16 mouse cellular contexts compared by ENCODE assay signal in the genomic region with DNA sequence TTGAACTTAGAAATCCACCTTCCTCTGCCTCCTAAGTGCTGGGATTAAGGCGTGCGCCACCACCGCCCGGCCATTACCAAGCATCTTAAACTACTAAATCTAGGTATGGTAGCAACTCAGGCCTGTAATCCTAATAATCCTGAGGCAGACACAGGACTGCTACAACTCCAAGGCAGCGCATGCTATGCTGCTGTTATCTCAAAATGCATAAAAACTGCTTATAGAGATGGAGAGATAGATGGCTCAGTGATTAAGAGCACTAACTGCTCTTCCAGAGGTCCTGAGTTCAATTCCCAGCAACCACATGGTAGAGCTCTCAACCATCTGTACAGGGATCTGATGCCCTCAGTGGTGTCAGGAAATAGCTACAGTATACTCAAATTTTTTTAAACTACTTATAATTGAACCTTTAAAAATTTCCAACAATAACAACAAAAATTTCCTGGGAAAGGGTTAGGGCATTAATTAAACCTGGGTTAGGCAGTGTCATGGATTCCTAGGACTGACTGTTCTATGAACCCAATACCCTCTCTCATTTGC. TPM values are rescaled to one million over a fixed set of nuclear protein-coding genes. Genes with fewer than 3 reads are reported as not detected.
DNase-seq lines count a peak whose midpoint lies in the region; ATAC-seq and TF ChIP-seq lines count a peak whose summit lies in the region.
"Had no signal": no experiment of that assay in that cellular context is flagged by ENCODE, and none has a peak within 500 bp of the region (broad histone marks: within the 10 kb centered on the region; RNA-seq: fewer than 3 reads in every experiment).

No protein-coding gene starts in this region.

- H3K79me2 ChIP-seq in C2C12 (ENCODE audit: control insufficient read depth, insufficient read depth) (peaks cover 55% of the 10 kb centered on the region), CH12.LX (replicated peaks; ENCODE audit: control insufficient read depth, extremely low read depth, insufficient read depth, poor library complexity, severe bottlenecking) (peaks cover 35% of the 10 kb centered on the region)

- no peak for DNase-seq in CH12.LX (ENCODE audit: extremely low read depth)
- DNase-seq in natural killer cell, adult 2 months (ENCODE audit: low spot score in 2 of 2), result no peak
- no peak for DNase-seq in heart, adult 9 months (ENCODE audit: low spot score in 2 of 2)
- DNase-seq: adrenal gland, adult 8-10 months; cerebellum, postnatal 10 days; heart, postnatal 14 days; kidney, adult 8-10 months; layer of hippocampus, postnatal 36 days; retina, postnatal 1 day; thymus, postnatal 14 days had no signal

- H3K4me2 ChIP-seq in intestine, embryonic 15.5 days (replicated peaks), result peak overlapping the region; percentile 74; the same call in 1 of the 2 replicates
- no peak overlapping the region for H3K4me2 ChIP-seq in intestine, postnatal 0 days (replicated peaks; ENCODE audit: low read depth)
- H3K4me2 ChIP-seq in CH12.LX (ENCODE audit: insufficient read depth, low read depth, poor library complexity, severe bottlenecking), result peak overlapping the region; percentile 97
- H3K4me2 ChIP-seq in embryonic facial prominence, embryonic 13.5 days, result no peak overlapping the region
- H3K4me2 ChIP-seq: hindbrain, embryonic 14.5 days had no signal

- H3K9me3 ChIP-seq in intestine, embryonic 15.5 days, result no peaks in the 10 kb centered on the region
- no peaks in the 10 kb centered on the region for H3K9me3 ChIP-seq in intestine, postnatal 0 days (ENCODE audit: control insufficient read depth)
- no peaks in the 10 kb centered on the region for H3K9me3 ChIP-seq in CH12.LX (replicated peaks; ENCODE audit: low read length)
- no peaks in the 10 kb centered on the region for H3K9me3 ChIP-seq in embryonic facial prominence, embryonic 13.5 days

- no peak overlapping the region for H3K4me3 ChIP-seq in intestine, embryonic 15.5 days (replicated peaks)
- H3K4me3 ChIP-seq in intestine, postnatal 0 days (ENCODE audit: low read depth, low read length), result no peak overlapping the region
- peak overlapping the region; percentile 100 for H3K4me3 ChIP-seq in C2C12 (ENCODE audit: insufficient read depth, poor library complexity, severe bottlenecking)
- H3K4me3 ChIP-seq in CH12.LX (replicated peaks in 1 of 3; ENCODE audit: low read depth in 2 of 3, low read length in 2 of 3, poor library complexity in 1 of 3), result peak overlapping the region in 2 of 3 experiments; percentile 31 to 70
- H3K4me3 ChIP-seq in embryonic facial prominence, embryonic 13.5 days, result no peak overlapping the region

- no peak for ATAC-seq in intestine, embryonic 15.5 days
- ATAC-seq in intestine, postnatal 0 days, result no peak
- ATAC-seq in embryonic facial prominence, embryonic 13.5 days (ENCODE audit: insufficient number of reproducible peaks, insufficient read depth, low FRiP score, low TSS enrichment, low read depth), result no peak

- H3K79me3 ChIP-seq in C2C12 (ENCODE audit: low read depth), result peaks cover 46% of the 10 kb centered on the region

- 87% methylated on average over 5 of the region's 5 CpGs for WGBS in intestine, embryonic 15.5 days
- 77% methylated on average over 5 of the region's 5 CpGs for WGBS in intestine, postnatal 0 days
- 92% methylated on average over 5 of the region's 5 CpGs for WGBS in embryonic facial prominence, embryonic 13.5 days

- no peak for TF ChIP-seq POLR2A in CH12.LX (IDR thresholded peaks at IDR 0.05; ENCODE audit: low read depth, low read length)

- dilution Hi-C loops in CH12.LX (cut with MboI; ENCODE audit: extremely low pct_ligation_motif_present, extremely low pct_unique_long_range_greater_than_20kb, low sequenced_read_pairs), result no loop called here

- no peak overlapping the region for H3K9ac ChIP-seq in intestine, embryonic 15.5 days
- H3K9ac ChIP-seq in intestine, postnatal 0 days (ENCODE audit: low read depth, low read length), result no peak overlapping the region
- peak overlapping the region; percentile 83; the same call in 1 of the 2 replicates for H3K9ac ChIP-seq in CH12.LX (ENCODE audit: insufficient read depth, low read depth)
- H3K9ac ChIP-seq in embryonic facial prominence, embryonic 13.5 days, result peak overlapping the region; percentile 44
- H3K9ac ChIP-seq: hindbrain, embryonic 14.5 days had no signal

- H3K4me1 ChIP-seq in intestine, embryonic 15.5 days (replicated peaks), result peaks cover 20% of the 10 kb centered on the region
- 0 out of 2 replicates have a peak, but pooled peaks cover 3% of the 10 kb centered on the region for H3K4me1 ChIP-seq in intestine, postnatal 0 days (replicated peaks; ENCODE audit: control insufficient read depth, insufficient read depth, low read length)
- H3K4me1 ChIP-seq in CH12.LX (ENCODE audit: control insufficient read depth in 1 of 2, insufficient read depth in 2 of 2), result peaks cover 11 to 47% of the 10 kb centered on the region in 2 experiments
- peaks cover 26% of the 10 kb centered on the region for H3K4me1 ChIP-seq in embryonic facial prominence, embryonic 13.5 days

- TF ChIP-seq EP300 in CH12.LX (IDR thresholded peaks at IDR 0.05; ENCODE audit: low read length), result no peak

- TF ChIP-seq RAD21 in CH12.LX (IDR thresholded peaks at IDR 0.05; ENCODE audit: low read depth, low read length), result no peak

- no peak for TF ChIP-seq CTCF in intestine, postnatal 0 days (IDR thresholded peaks at IDR 0.05; ENCODE audit: low read depth)
- TF ChIP-seq CTCF in C2C12 (IDR thresholded peaks at IDR 0.05; ENCODE audit: control insufficient read depth, insufficient read depth, insufficient read length) (no peak), CH12.LX (conservative IDR thresholded peaks at IDR 0.05 in 1 of 2, IDR thresholded peaks at IDR 0.05 in 1 of 2; ENCODE audit: low read depth in 2 of 2, low read length in 2 of 2) (no peak)

- peaks cover 42% of the 10 kb centered on the region for H3K36me3 ChIP-seq in intestine, embryonic 15.5 days
- peaks cover 57% of the 10 kb centered on the region for H3K36me3 ChIP-seq in intestine, postnatal 0 days (ENCODE audit: control insufficient read depth, insufficient read depth)
- peaks cover 63% of the 10 kb centered on the region for H3K36me3 ChIP-seq in C2C12 (ENCODE audit: control insufficient read depth, insufficient read depth)
- H3K36me3 ChIP-seq in CH12.LX (replicated peaks in 1 of 2; ENCODE audit: control insufficient read depth in 1 of 2, insufficient read depth in 1 of 2, low read length in 1 of 2), result peaks cover 58 to 59% of the 10 kb centered on the region in 2 experiments
- peaks cover 57% of the 10 kb centered on the region for H3K36me3 ChIP-seq in embryonic facial prominence, embryonic 13.5 days

- no peaks in the 10 kb centered on the region for H3K27me3 ChIP-seq in intestine, embryonic 15.5 days (replicated peaks)
- no peaks in the 10 kb centered on the region for H3K27me3 ChIP-seq in intestine, postnatal 0 days (replicated peaks; ENCODE audit: control insufficient read depth, insufficient read depth, low read length)
- no peaks in the 10 kb centered on the region for H3K27me3 ChIP-seq in C2C12 (ENCODE audit: control insufficient read depth, insufficient read depth, insufficient read length)
- no peaks in the 10 kb centered on the region for H3K27me3 ChIP-seq in CH12.LX (replicated peaks)
- no peaks in the 10 kb centered on the region for H3K27me3 ChIP-seq in embryonic facial prominence, embryonic 13.5 days

- in situ Hi-C loops in CH12.LX (cut with MboI; ENCODE audit: low pct_ligation_motif_present, low pct_unique_long_range_greater_than_20kb, low sequenced_read_pairs), result loop anchor here (5.0 kb wide), 1 partner anchor 127 kb away; no protein-coding TSS in a partner anchor

- no peak overlapping the region for H3K27ac ChIP-seq in intestine, embryonic 15.5 days
- no peak overlapping the region for H3K27ac ChIP-seq in intestine, postnatal 0 days (ENCODE audit: low read depth, low read length)
- no peak overlapping the region for H3K27ac ChIP-seq in CH12.LX (ENCODE audit: insufficient read depth, low read depth)
- no peak overlapping the region; the same call in 1 of the 2 replicates for H3K27ac ChIP-seq in embryonic facial prominence, embryonic 13.5 days
- H3K27ac ChIP-seq: hindbrain, embryonic 14.5 days had no signal

- peak overlapping the region; percentile 8 for H3ac ChIP-seq in C2C12 (ENCODE audit: control insufficient read depth, insufficient read length, low read depth)

TF ChIP-seq in C2C12, 6 proteins besides CTCF, POLR2A, EP300 and RAD21:
- TF ChIP-seq MYOD1 (IDR thresholded peaks at IDR 0.05; ENCODE audit: control insufficient read depth, insufficient read length, low read depth) (no peak), MAX (IDR thresholded peaks at IDR 0.05) (peak; percentile 6)

TF ChIP-seq in CH12.LX, 34 proteins besides CTCF, POLR2A, EP300 and RAD21 (continues in another document):
- TF ChIP-seq CHD2 (IDR thresholded peaks at IDR 0.05; ENCODE audit: low read length), result 0 out of 2 replicates have a peak, but pooled peaks have one; percentile 29
- 0 out of 2 replicates have a peak, but pooled peaks have one; percentile 25 for TF ChIP-seq SIN3A (IDR thresholded peaks at IDR 0.05; ENCODE audit: low read length)

RNA-seq across cellular contexts. Expression of gene Syngr1, which starts 11.9 kb away (rescaled TPM):
- polyA plus RNA-seq in intestine, embryonic 15.5 days (2015; fragmentation: Nextera tagmentation; extraction: Ambion mirVana), result 18.2 and 18.7 TPM in 2 replicates
- polyA plus RNA-seq in intestine, postnatal 0 days (2015; fragmentation: Nextera tagmentation; extraction: Ambion mirVana), result 6.8 and 10.4 TPM in 2 replicates
- polyA plus RNA-seq in C2C12 (2012; fragmentation: generic; extraction: Trizol) (7.9 TPM), CH12.LX (2012; ENCODE audit: insufficient read length, low read depth) (7.0 and 11.3 TPM in 2 replicates)
- total RNA-seq in CH12.LX (2012; rRNA removed) (10.7 and 14.8 TPM in 2 replicates), CH12.LX (2014; rRNA removed) (6.0 and 9.7 TPM in 2 replicates)
- 7.0 and 8.7 TPM in 2 replicates for polyA plus RNA-seq in embryonic facial prominence, embryonic 13.5 days (2015; fragmentation: Nextera tagmentation; extraction: Ambion mirVana)
- total RNA-seq: neutrophil, adult 5-6 weeks had no signal

RNA-seq across cellular contexts. Expression of gene Rpl3, which starts 12.5 kb away (rescaled TPM):
- polyA plus RNA-seq in intestine, embryonic 15.5 days (2015; fragmentation: Nextera tagmentation; extraction: Ambion mirVana), result 1,109 and 1,134 TPM in 2 replicates
- 436 and 450 TPM in 2 replicates for polyA plus RNA-seq in intestine, postnatal 0 days (2015; fragmentation: Nextera tagmentation; extraction: Ambion mirVana)
- 1,181 TPM for polyA plus RNA-seq in C2C12 (2012; fragmentation: generic; extraction: Trizol)
- total RNA-seq in CH12.LX (2012; rRNA removed), result 3,351 and 3,819 TPM in 2 replicates
- total RNA-seq in CH12.LX (2014; rRNA removed), result 2,106 and 2,198 TPM in 2 replicates
- polyA plus RNA-seq in CH12.LX (2012; ENCODE audit: insufficient read length, low read depth), result 2,552 and 2,592 TPM in 2 replicates
- polyA plus RNA-seq in embryonic facial prominence, embryonic 13.5 days (2015; fragmentation: Nextera tagmentation; extraction: Ambion mirVana), result 1,097 and 1,210 TPM in 2 replicates

RNA-seq across cellular contexts. Expression of gene Tab1, which starts 53.7 kb away (rescaled TPM):
- polyA plus RNA-seq in intestine, embryonic 15.5 days (2015; fragmentation: Nextera tagmentation; extraction: Ambion mirVana), result 28.5 and 29.0 TPM in 2 replicates
- 12.6 and 13.6 TPM in 2 replicates for polyA plus RNA-seq in intestine, postnatal 0 days (2015; fragmentation: Nextera tagmentation; extraction: Ambion mirVana)
- 30.2 TPM for polyA plus RNA-seq in C2C12 (2012; fragmentation: generic; extraction: Trizol)
- total RNA-seq in CH12.LX (2012; rRNA removed), result 15.1 and 17.7 TPM in 2 replicates
- total RNA-seq in CH12.LX (2014; rRNA removed), result 10.4 and 12.0 TPM in 2 replicates
- 11.4 and 11.6 TPM in 2 replicates for polyA plus RNA-seq in CH12.LX (2012; ENCODE audit: insufficient read length, low read depth)
- 47.7 and 48.0 TPM in 2 replicates for polyA plus RNA-seq in embryonic facial prominence, embryonic 13.5 days (2015; fragmentation: Nextera tagmentation; extraction: Ambion mirVana)

Comparison
In these comparisons a context has a peak if more than half of its experiments do, and no peak if none do; other contexts are left out.
1. H3K4me2 ChIP-seq: peak in intestine, embryonic 15.5 days (single experiment) and CH12.LX (single experiment); none in intestine, postnatal 0 days (single experiment) and embryonic facial prominence, embryonic 13.5 days (single experiment).
2. H3K4me3 ChIP-seq: peak in C2C12 (single experiment) and CH12.LX (2 of 3); none in intestine, embryonic 15.5 days (single experiment), intestine, postnatal 0 days (single experiment) and embryonic facial prominence, embryonic 13.5 days (single experiment).
3. H3K9ac ChIP-seq: peak in CH12.LX (single experiment) and embryonic facial prominence, embryonic 13.5 days (single experiment); none in intestine, embryonic 15.5 days (single experiment) and intestine, postnatal 0 days (single experiment).